Comparison of ENCODE assay signal across 18 mouse cellular contexts in the genomic region with DNA sequence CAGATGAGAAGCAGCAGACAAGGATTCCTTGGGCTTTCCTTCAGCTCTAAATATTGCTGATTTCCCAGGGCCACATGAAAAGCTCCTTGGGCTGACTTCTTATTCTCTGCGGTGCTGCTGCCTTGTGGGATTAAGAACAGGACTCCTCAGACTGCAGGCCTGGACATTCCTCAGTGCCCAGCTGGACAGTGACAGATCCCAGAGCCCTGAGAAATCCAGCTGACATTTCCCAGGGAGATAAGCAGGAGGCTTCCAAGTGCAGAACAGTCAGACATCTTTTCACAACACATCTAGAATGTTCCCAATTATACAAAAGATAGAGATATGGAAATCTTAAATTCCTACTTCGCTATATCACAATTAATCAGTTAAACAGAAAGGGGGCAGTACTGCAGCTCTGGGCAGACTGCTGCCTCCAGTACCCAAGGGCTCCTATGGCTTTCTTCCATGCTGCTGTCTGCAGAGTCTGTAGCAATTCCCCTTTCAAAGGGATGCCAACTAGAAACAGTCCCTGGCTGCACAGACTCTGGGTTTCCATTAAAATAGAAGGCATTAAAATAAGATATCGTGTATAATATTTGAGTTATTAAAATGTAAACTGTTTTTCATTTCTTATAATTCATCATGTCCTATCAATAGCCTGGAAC.
DNase-seq lines count a peak whose midpoint lies in the region; ATAC-seq and TF ChIP-seq lines count a peak whose summit lies in the region.
"Had no signal": no experiment of that assay in that cellular context is flagged by ENCODE, and none has a peak within 500 bp of the region (broad histone marks: within the 10 kb centered on the region; RNA-seq: fewer than 3 reads in every experiment).

No protein-coding gene starts in this region.

- no peak overlapping the region for H3K4me3 ChIP-seq in liver, adult 2 months (ENCODE audit: insufficient read depth, low read depth, low read length)
- no peak overlapping the region for H3K4me3 ChIP-seq in liver, postnatal 0 days (ENCODE audit: low read depth, low read length)
- no peak overlapping the region for H3K4me3 ChIP-seq in heart, embryonic 11.5 days (ENCODE audit: low read depth, low read length)
- no peak overlapping the region for H3K4me3 ChIP-seq in liver, embryonic 11.5 days (ENCODE audit: low read depth, low read length)
- H3K4me3 ChIP-seq: embryonic facial prominence, embryonic 12.5 days; hindbrain, embryonic 10.5 days; lung, embryonic 15.5 days had no signal

- H3K27ac ChIP-seq in liver, adult 2 months (replicated peaks; ENCODE audit: insufficient read depth, low read depth, low read length), result no peak overlapping the region
- no peak overlapping the region for H3K27ac ChIP-seq in liver, postnatal 0 days (ENCODE audit: low read depth)
- H3K27ac ChIP-seq in heart, embryonic 11.5 days (ENCODE audit: low read depth, low read length), result no peak overlapping the region
- no peak overlapping the region for H3K27ac ChIP-seq in liver, embryonic 11.5 days (ENCODE audit: low read depth, low read length)
- H3K27ac ChIP-seq: hindbrain, embryonic 10.5 days; lung, embryonic 15.5 days had no signal

- H3K27me3 ChIP-seq in liver, adult 2 months (ENCODE audit: control insufficient read depth, insufficient read depth, low read length), result no peaks in the 10 kb centered on the region
- no peaks in the 10 kb centered on the region for H3K27me3 ChIP-seq in liver, postnatal 0 days (ENCODE audit: insufficient read depth, low read length)
- no peaks in the 10 kb centered on the region for H3K27me3 ChIP-seq in heart, embryonic 11.5 days (ENCODE audit: control insufficient read depth, insufficient read depth, low read length)
- no peaks in the 10 kb centered on the region for H3K27me3 ChIP-seq in liver, embryonic 11.5 days (replicated peaks; ENCODE audit: control insufficient read depth, insufficient read depth, low read length)
- H3K27me3 ChIP-seq: embryonic facial prominence, embryonic 12.5 days; lung, embryonic 15.5 days had no signal

- TF ChIP-seq POLR2A in liver, adult 2 months (IDR thresholded peaks at IDR 0.05; ENCODE audit: extremely low read depth, insufficient read depth, low read length), result no peak

- H3K9me3 ChIP-seq in liver, postnatal 0 days (ENCODE audit: low read length), result no peaks in the 10 kb centered on the region
- no peaks in the 10 kb centered on the region for H3K9me3 ChIP-seq in heart, embryonic 11.5 days (replicated peaks; ENCODE audit: control insufficient read depth, low read length)
- no peaks in the 10 kb centered on the region for H3K9me3 ChIP-seq in liver, embryonic 11.5 days (ENCODE audit: control insufficient read depth, low read length)
- H3K9me3 ChIP-seq: embryonic facial prominence, embryonic 12.5 days; hindbrain, embryonic 10.5 days; lung, embryonic 15.5 days had no signal

- H3K36me3 ChIP-seq in liver, adult 2 months (ENCODE audit: control insufficient read depth, insufficient read depth, low read length), result no peaks in the 10 kb centered on the region
- no peaks in the 10 kb centered on the region for H3K36me3 ChIP-seq in liver, postnatal 0 days (replicated peaks; ENCODE audit: insufficient read depth, low read length)
- no peaks in the 10 kb centered on the region for H3K36me3 ChIP-seq in heart, embryonic 11.5 days (ENCODE audit: control insufficient read depth, insufficient read depth, low read length)
- no peaks in the 10 kb centered on the region for H3K36me3 ChIP-seq in liver, embryonic 11.5 days (ENCODE audit: control insufficient read depth, insufficient read depth, low read length)
- H3K36me3 ChIP-seq: embryonic facial prominence, embryonic 12.5 days; hindbrain, embryonic 10.5 days; lung, embryonic 15.5 days had no signal

- TF ChIP-seq EP300 in liver, postnatal 0 days (IDR thresholded peaks at IDR 0.05; ENCODE audit: low read depth), result no peak

- H3K79me2 ChIP-seq in liver, adult 2 months (ENCODE audit: control insufficient read depth, insufficient read depth, low read length), result no peaks in the 10 kb centered on the region

- no peak for ATAC-seq in liver, postnatal 0 days
- peak; percentile 84 for ATAC-seq in heart, embryonic 11.5 days (replicated peaks; ENCODE audit: insufficient number of reproducible peaks, low FRiP score, low TSS enrichment)
- ATAC-seq in liver, embryonic 11.5 days (replicated peaks; ENCODE audit: low FRiP score), result 0 out of 2 replicates have a peak, but pooled peaks have one; percentile 43
- ATAC-seq in megakaryocyte progenitor cell, adult 5-6 weeks (replicated peaks; ENCODE audit: poor library complexity), result no peak
- ATAC-seq: midbrain, embryonic 16.5 days had no signal

- no peak overlapping the region for H3K4me2 ChIP-seq in liver, postnatal 0 days (ENCODE audit: low read depth, low read length)
- H3K4me2 ChIP-seq in heart, embryonic 11.5 days, result no peak overlapping the region
- H3K4me2 ChIP-seq in liver, embryonic 11.5 days, result no peak overlapping the region
- H3K4me2 ChIP-seq: embryonic facial prominence, embryonic 12.5 days; lung, embryonic 15.5 days had no signal

- no peak for TF ChIP-seq CTCF in liver, adult 2 months (IDR thresholded peaks at IDR 0.05; ENCODE audit: low read depth, low read length)
- TF ChIP-seq CTCF in liver, postnatal 0 days (IDR thresholded peaks at IDR 0.05; ENCODE audit: low read depth), result no peak

- DNase-seq in liver, adult 2 months (ENCODE audit: extremely low read depth, low read depth, low spot score), result peak; percentile 18
- no peak for DNase-seq in liver, postnatal 0 days
- DNase-seq in embryo, embryonic 10.5 days (ENCODE audit: low spot score), result peak; percentile 41
- no peak for DNase-seq in liver, embryonic 11.5 days (ENCODE audit: low spot score)
- DNase-seq in gastrocnemius, adult 8-10 months (ENCODE audit: low spot score in 2 of 2), result no peak
- DNase-seq in urinary bladder, postnatal 10 days (ENCODE audit: low spot score), result no peak
- DNase-seq: adrenal gland, postnatal 25 days; cerebellum, adult 11-12 months; kidney, adult 9 months; layer of hippocampus, adult 9-11 months; left cerebral cortex, postnatal 4 days; right cerebral cortex, postnatal 4 days had no signal

- WGBS in liver, adult 2 months, result 76% methylated on average over 3 of the region's 3 CpGs
- WGBS in liver, postnatal 0 days (ENCODE audit: insufficient replicate concordance), result 58% methylated on average over 3 of the region's 3 CpGs
- WGBS in heart, embryonic 11.5 days (ENCODE audit: insufficient replicate concordance), result 30% methylated on average over 3 of the region's 3 CpGs
- whole genome bisulfite sequencing in liver, embryonic 11.5 days, result 49% methylated on average over 3 of the region's 3 CpGs

- no peak overlapping the region for H3K9ac ChIP-seq in liver, adult 2 months (ENCODE audit: low read depth, low read length)
- no peak overlapping the region for H3K9ac ChIP-seq in liver, postnatal 0 days (replicated peaks)
- no peak overlapping the region for H3K9ac ChIP-seq in heart, embryonic 11.5 days (ENCODE audit: low read depth, low read length)
- H3K9ac ChIP-seq in liver, embryonic 11.5 days (ENCODE audit: low read depth, low read length), result no peak overlapping the region
- H3K9ac ChIP-seq: embryonic facial prominence, embryonic 12.5 days; lung, embryonic 15.5 days had no signal

- no peaks in the 10 kb centered on the region for H3K4me1 ChIP-seq in liver, adult 2 months (ENCODE audit: control insufficient read depth, insufficient read depth, low read length)
- H3K4me1 ChIP-seq in liver, postnatal 0 days (ENCODE audit: insufficient read depth), result no peaks in the 10 kb centered on the region
- no peaks in the 10 kb centered on the region for H3K4me1 ChIP-seq in heart, embryonic 11.5 days (ENCODE audit: control insufficient read depth, insufficient read depth, low read length)
- H3K4me1 ChIP-seq in liver, embryonic 11.5 days (replicated peaks; ENCODE audit: control insufficient read depth, insufficient read depth, low read length), result no peaks in the 10 kb centered on the region
- H3K4me1 ChIP-seq: embryonic facial prominence, embryonic 12.5 days; hindbrain, embryonic 10.5 days; lung, embryonic 15.5 days had no signal

Comparison
In these comparisons a context has a peak if more than half of its experiments do, and no peak if none do; other contexts are left out.
1. DNase-seq: peak in liver, adult 2 months (single experiment) and embryo, embryonic 10.5 days (single experiment); none in liver, postnatal 0 days (single experiment), liver, embryonic 11.5 days (single experiment), gastrocnemius, adult 8-10 months (0 of 2) and urinary bladder, postnatal 10 days (single experiment).
2. ATAC-seq: peak in heart, embryonic 11.5 days (single experiment) and liver, embryonic 11.5 days (single experiment); none in liver, postnatal 0 days (single experiment) and megakaryocyte progenitor cell, adult 5-6 weeks (single experiment).